Mouse (Mus musculus) bone marrow macrophage, adult 2 months (primary cell): ENCODE results near the gene Nek6.

Experiments used
- CTCF ChIP-seq: IDR thresholded peaks from 2 replicates; pipeline ENCODE4 v1.5.1; 2012; ENCODE audit warnings: low read depth, mild to moderate bottlenecking, low read length, moderate library complexity
- POLR2A ChIP-seq: IDR thresholded peaks from 2 replicates; pipeline ENCODE4 v1.6.1; 2012; ENCODE audit warnings: mild to moderate bottlenecking, low read depth, low read length, borderline replicate concordance

DNA sequence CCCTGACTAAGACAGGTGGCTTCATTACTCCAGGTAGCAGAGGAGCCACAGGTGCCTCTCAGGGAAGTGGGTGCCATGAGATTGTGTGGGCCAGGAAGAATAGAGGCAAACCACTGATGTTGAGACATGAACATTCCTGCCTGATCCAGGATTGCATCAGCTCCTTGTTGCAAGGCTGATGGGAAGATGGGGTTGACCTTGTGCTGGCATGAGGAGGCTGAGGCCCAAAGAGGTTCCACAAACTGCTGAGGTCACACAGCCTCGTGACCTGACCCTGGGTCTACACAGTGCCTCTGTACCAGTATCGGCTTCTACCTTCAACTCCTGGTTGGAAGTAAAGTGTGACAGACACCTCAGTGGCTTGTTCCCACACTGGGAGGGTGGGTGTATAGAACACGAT, 13.6 kb downstream of the Nek6 start:
- no peak for TF ChIP-seq POLR2A
- no peak for TF ChIP-seq CTCF
